Mouse (Mus musculus) heart, postnatal 14 days (tissue): ENCODE results near the gene Fsd2. TPM values are rescaled to one million over a fixed set of nuclear protein-coding genes. Genes with fewer than 3 reads are reported as not detected.

ENCODE experiments used
- DNase-seq, 2 experiments: peaks; one replicate each; pipeline ENCODE4 v3.0.0; 2021 to 2022
- intact Hi-C: fragments of 180-260 bp; cut with DNase I; formaldehyde crosslinking; loops from one replicate; pipeline ENCODE4 v1.15.1; 2025
- total RNA-seq, 2 experiments: library from RNA; stranded (reverse); gene quantifications; 2 replicates each; pipeline ENCODE4 v1.2.3; 2021

The Fsd2 gene
- total RNA-seq, 2 experiments from 2014 or later: 241 to 254 TPM

DNA sequence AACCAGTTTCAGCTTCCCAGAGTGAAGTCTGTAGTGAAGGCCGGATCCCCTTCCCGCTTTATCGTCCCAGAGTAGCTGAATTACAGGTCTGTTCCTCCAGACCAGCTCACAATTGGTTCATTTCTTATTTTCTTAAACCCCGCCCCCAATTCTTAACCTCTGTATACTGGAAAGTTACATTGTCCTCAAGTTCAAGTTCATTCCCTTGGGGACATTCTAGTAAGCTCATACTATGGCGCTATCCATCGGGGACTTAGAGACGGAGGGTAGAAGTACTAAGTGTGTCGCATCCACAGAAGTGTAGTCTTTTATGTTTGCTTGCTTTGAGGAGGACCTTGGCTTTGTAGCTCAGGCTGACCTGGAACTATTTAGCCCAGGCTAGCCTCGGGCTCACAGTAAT is 7.1 kb upstream of the Fsd2 start:
- intact Hi-C loops: loop anchor here (5.0 kb wide), 1 partner anchor 227 kb away; the partner anchor contains the start of gene Rps17
- no peak for DNase-seq

DNA sequence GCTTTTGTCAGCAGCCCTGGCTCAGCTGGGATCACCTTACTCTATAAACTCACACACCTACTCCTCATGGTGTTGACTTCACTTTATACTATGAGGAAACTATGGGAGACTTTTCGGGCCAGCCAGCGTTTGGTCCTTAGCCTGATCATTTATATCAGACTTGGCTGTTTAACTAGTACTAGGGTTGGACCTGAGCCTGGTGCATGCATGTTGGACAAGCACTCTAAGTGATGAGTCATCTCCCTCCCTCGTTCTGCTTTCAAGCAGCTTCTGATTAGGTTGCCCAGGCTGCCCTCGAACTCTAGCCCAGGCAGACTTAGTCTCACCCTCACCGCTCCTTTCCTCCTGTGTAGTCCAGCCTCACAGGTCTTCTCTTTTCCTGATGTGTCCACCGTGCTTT is 6.7 kb upstream of the Fsd2 start:
- DNase-seq: peak in 1 of 2 experiments; percentile 44
- intact Hi-C loops: loop anchor here (5.0 kb wide), 1 partner anchor 226 kb away; the partner anchor contains the start of gene Rps17

DNA sequence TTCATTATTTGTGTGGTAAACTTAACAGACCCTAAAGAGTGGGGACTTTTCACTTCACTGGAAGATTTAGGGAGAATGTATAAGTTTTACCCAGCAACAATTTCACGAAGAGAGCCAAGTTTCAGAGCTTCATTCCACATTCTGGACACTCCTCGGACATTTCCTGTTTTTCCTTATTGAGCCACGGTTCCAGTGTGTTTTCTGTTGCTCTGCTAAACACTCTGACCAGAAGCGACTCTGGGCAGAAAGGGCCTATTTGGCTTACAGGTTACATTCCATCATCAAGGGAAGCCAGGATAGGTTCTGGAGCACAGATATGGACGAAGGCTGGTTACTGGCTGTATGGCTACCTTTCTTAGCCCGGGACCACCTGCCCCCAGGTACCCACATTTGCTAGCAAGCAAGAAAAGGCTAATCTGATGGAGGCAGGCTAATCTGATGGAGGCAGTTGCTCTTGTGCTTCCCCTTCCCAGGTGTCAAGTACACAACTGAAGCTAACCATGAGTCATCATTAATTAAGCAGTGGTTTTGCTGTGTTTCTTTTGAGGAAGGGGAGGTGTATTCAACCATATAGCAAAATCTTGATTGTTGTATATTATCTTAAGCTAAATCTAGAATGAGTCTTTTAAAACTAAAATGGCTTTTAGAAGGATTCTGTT is 6.0 kb upstream of the Fsd2 start:
- DNase-seq: no peak
- intact Hi-C loops: loop anchor here (5.0 kb wide), 1 partner anchor 225 kb away; the partner anchor contains the start of gene Rps17

DNA sequence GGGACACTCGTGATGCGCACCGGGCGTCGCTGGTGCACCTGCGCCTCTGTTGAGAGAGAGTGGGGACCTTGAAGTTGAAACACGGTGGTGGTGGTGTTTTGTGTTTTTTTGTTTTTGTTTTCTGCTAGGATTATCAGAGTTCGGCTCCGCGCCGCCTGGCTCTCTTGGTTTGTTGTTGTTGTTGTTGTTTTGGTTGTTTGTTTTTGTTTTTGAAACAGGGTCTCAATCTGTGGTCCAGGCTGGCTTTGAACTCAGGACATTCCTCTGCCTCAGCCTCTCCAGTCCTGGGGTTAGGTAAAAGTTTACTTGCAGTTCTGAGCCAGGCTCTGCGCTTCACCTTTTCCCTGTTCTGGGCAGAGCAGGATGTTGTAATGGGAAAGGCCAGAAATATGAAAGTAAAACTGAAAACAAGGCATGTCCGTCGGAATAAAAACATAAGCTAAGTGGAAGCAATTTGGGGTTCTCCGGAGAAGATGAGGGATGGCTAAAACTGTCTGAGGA is 5.2 kb upstream of the Fsd2 start:
- DNase-seq: no peak
- intact Hi-C loops: loop anchor here (1.0 to 5.0 kb wide), 2 partner anchors 49 to 225 kb away; partner anchors contain the start of gene Rps17

DNA sequence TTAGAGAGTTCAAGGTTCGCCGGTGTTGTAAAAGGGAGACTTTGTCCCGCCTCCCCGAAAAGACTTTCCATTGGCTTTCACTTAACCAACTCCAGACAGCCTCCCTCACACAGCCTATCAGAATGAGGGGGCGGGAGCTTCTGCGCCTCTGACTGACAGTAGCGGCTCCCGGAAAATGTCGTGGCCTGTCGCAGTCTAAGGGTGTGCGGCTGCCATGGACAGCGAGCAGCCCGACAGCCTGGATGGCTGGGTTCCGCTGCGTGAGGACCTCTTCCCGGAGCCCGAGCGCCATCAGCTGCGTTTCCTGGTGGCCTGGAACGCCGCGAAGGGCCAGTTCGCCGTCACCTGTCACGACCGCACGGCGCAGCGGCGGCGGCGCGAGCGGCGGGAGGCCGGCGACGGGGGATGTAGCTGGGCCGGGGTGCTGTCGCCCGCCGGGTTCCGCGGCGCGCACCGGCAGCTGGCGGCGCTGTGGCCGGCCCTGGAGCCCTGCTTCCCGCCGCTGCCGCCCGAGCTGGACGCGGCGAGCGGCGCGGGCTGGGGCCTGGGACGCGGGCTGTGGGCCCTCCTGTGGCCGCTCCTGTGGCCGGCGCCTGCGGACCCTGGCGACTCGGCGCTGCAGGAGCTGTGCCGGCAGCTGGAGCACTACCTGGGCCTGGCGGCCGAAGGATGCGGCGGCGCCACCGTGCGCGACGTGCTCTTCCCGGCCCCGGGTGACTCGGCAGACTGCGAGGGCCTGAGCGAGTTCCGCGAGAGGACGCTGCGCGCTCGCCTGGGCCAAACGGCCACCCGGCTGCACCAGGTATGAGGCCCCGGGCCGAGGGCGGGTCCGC is 4.6 kb upstream of the Fsd2 start, which contains the start of gene Whamm:
Gene Whamm (plus strand): TSS at position 159 of the 833 bp plus-strand sequence.
- DNase-seq: peak; percentile 90 to 92
- intact Hi-C loops: loop anchor here (1.0 to 5.0 kb wide), 2 partner anchors 48 to 224 kb away; partner anchors contain the start of gene Rps17

DNA sequence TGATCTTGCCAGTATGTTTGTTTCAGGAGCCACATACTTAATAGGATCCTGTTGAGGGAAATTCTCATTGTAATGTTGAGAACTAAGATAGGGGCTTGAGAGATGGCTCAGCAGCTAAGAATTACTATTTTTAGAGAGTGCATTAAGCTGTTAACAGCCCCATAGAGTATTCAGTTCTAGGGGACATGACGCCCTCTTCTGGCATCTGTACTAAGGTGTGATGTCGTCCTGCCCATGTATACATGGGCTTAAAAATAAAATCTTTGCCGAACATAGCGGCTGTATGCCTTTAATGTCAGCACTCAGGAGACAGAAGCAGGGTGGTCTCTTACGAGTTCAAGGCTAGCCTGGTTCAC is 4.0 kb upstream of the Fsd2 start:
- intact Hi-C loops: loop anchor here (1.0 to 5.0 kb wide), 2 partner anchors 47 to 223 kb away; partner anchors contain the start of gene Rps17
- DNase-seq: no peak

DNA sequence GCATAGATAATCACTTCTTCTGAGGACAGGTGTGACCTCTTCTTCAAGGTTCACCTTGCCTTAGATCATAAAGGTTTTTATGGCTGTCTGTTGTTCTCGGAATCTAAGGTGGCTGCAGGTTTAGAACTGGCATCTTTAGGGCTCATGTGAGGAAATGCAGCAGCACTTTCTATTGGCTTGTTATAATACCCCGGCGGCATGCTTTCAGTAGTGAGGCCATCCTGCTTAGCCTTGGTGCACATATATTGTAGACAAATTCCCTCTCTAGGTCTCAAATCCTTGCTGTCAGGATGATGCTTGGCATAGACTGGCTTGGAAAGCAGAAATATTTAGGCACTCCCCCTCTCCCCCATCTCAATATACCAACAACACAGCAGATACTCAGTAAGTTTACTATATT is 3.5 kb upstream of the Fsd2 start:
- intact Hi-C loops: loop anchor here (5.0 kb wide), 1 partner anchor 223 kb away; the partner anchor contains the start of gene Rps17
- no peak for DNase-seq

DNA sequence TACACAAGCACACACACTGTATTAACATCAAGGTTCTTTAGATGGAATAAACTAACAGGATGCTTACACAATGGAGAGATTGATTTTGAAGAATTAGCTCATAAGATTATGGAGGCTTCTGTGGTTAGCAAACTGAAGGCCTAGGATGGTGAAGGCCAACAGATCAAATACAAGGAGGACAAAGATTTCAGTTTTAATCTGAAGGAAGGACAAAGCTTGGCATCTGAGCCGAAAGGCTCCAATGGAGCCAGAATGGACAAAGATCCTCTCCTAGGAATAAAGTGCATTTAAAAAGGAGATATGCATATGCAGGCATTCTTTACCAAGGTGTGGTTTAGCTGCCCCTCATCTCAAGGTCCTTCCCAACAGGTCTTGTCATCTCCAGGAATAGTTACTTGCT is 3.1 kb upstream of the Fsd2 start:
- intact Hi-C loops: loop anchor here (5.0 kb wide), 1 partner anchor 223 kb away; the partner anchor contains the start of gene Rps17
- no peak for DNase-seq

DNA sequence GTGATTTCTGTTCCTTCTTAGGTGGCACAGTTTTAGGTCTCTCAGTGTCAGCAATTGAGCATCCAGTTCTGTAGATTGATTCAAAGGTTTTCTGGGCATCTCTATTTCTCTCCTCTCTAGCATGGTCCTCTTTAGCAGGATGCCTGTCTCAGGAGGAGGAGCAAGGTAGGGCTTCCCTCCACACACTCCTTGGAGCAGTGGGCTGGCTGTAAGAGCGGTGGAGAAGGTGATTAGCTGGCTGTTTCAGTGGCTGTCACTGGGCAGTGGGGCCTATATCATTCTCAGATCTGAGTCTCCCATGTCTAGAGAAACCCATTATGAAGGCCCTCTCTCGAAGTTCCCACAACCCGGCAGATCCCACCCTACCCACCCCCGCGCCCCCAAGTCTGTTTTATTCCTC is 652 bp upstream of the Fsd2 start:
- intact Hi-C loops: no loop called here

DNA sequence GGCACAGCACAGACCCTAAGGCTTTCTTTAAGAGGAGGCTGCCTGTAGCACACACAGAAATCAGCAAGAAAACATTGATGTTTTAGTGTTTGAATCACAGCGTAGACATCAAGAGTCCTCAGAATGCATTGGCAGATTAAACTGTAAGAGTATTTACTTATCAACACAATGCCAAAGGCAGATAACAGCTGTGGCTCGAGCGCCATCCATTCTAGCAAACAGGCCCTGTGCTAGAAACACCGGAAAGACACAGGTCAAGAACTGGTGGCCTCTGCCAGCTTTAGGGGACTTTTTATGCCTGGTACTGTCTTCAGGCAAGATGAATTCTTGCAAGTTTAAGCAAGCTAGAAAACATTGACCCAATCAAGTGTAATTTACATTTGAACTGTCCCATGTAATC is 412 bp downstream of the Fsd2 start:
- DNase-seq: no peak
- intact Hi-C loops: no loop called here

More for the DNA sequence above, 652 bp upstream of the Fsd2 start:
- no peak for DNase-seq

DNA sequence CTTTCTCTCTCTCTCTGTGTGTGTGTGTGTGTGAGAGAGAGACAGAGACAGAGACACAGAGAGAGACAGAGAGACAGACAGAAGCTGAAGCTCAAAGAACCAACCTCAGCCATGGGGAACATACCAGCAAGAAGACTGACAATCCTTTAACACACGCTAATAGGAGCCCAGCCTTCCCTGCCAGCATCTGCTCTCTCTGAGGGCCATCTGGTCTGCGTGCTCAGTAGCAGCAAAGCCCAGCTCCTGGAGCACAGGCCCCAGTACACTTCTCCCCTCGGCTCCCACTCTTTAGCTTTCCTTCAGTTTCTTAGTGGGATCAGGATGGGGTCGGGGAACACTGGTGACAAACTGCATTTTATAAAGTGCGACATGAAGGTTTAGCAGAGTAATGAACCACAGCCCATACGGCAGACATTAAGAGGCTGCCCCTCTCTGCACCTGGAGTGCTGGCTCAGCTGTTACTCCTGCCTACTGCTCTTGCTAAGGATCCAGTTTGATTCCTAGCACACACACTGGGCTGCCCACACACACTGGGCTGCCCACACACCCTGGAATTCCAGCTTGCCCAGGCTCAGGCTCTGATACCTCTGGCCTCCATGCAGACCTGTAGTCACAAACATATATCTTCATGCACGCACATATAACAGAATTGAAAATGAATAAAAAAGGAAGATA is 1.2 kb downstream of the Fsd2 start:
- no peak for DNase-seq
- intact Hi-C loops: no loop called here

DNA sequence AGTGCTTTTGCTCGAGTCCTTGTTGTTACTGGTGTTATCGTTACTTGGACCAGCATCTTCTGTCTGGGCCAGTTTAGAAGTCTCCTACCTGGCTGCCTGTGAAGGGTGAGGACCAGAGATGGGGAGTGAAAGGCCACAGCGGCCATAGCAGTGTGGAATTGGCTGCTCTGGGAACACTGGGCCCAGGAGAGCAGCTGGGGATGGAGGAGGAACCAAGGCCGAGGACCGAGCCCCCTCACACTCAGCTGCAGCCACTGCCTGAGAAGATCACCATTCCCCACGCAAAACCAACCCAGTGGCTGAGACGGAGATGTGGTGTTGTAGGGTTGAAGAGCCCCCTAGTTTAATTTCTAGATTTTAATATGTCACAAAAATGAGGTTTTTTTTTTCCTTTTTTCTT is 2.0 kb downstream of the Fsd2 start:
- no peak for DNase-seq
- intact Hi-C loops: no loop called here

DNA sequence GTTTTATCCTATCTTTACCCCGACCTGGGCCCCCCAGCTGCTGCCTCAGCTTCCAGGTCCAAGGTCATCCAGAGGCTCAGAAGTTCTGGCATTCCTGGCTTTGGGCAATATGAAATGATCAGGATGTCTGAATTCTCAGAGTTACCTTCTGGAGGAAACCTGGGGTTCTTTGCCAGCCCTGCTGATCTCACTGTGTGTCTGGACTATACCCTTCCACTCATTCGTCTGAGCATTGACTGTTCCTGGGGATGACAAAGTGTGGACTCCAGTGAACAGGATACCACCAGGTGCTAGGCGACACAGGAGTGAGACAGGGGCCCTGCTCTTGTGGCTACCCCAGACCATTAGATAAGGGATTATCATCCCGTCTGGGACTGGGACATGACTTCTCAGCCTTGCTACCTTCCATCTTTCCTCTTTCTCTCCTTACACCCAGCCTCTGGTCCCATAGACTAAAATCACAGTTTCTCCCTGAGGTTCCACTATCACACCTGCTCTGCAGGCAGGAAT is 3.2 kb downstream of the Fsd2 start:
- intact Hi-C loops: no loop called here
- DNase-seq: no peak

DNA sequence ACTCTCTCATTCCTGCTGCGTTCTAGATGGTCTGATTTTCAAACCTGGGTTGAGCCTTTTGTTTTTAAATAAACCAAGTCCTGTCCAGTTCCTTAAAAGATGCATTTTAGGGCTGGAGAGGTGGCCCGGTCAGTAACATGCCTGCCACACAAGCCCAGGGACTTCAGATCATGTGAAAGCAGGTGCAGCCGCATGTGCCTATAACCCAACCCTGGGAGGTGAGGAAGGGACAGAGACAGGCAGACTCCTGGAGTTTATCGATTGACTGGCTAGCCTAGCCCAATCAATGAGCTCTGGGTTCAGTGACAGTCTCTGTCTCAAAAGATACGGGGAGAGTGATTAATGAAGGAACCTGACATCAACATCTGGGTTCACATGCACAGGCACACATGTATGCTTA is 5.5 kb downstream of the Fsd2 start:
- intact Hi-C loops: no loop called here
- no peak for DNase-seq

DNA sequence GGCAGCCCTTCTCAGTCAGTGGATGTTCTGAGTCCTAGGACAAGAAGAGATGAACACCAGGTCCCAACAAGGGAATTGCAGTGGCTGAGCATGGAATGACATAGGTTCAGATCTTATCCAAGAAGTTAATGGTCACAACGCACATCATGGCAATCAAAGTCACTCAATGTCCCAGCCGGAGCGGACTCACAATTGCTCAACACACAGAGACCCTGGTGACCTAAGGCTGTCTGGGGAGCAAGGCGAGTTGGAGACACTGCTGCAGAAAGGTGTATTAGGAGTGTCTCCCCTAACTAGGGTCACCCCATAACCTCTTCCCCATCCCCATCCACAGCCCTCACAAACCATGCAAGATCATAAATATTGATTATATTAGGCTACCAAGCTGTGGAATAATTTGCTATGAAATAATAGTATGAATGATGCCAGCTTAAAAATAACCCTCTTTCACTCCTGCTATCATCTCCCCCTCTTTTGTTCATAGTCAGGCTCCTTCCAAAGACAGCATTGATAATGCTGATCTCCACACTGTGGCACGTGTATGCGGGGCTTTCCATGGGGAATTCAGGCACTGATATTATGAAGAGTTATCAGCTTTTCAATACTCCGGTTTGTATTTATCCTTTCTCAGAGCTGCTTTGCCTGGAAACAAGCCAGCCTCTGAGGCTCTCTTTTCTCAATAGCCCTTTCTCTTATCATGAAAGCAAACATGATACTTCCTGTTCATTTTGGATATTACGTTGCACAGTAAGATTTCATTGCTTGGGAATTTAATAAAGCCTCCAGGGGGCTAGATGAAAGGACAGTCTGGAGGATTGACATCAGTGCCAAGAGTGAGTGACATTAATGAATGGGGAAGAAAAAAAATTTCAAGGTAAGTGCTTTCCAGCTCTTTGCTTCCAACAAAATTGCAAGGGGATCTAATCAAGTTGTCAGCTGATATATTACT is 6.4 kb downstream of the Fsd2 start:
- no peak for DNase-seq
- intact Hi-C loops: no loop called here

DNA sequence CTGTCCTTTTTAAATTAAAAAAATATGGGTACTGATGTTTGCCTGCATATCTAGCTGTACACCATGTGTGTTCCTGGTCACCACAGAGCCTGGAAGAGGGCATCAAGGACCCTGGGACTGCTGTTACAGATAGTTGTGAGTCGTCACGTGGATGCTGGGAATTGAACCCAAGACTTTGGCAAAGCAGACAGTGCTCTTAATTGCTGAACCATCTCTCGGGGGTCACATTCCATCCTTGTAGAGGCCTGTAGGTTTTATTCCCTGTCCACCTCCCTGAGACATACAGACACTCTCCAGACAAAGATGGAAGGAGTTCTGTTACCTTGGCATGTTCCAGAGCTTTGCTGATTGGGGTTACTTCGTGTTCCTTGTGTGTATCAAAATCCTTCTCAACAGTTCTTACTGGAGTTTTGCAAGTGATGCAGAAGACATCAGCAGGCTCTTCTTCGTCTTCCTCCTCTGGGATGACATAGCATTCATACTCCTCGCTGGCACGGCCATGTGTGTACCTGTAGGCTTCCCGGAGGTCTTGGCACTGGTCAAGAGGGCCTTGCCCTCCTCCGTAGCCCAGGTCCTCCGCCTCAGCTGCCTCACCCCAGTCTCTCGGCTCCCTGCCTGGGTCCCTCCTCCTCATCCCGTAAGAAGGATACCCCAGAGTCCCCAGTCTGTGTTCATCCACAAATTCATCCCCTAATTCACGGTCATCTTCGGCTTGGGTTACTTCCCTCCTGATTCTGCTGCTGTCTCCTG is 7.3 kb downstream of the Fsd2 start:
- no peak for DNase-seq

DNA sequence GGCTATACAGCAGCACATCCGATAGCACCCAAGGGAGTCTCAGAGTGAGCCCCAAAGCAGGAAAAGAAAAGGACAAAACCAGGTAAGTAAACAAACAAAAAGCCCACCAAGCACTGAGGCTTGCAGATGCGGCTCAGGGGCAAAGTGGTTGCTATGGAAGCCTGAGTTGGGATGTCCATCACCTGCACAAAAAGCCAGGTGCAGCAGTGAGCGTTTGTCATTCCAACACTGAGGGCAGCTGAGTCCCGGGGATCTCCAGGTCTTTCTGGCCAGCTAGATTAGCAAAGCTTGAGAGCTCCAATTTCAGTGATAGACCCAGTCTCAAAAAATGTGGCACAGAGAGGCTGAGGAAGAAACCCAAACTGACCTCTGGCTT is 8.8 kb downstream of the Fsd2 start:
- DNase-seq: no peak
- intact Hi-C loops: no loop called here

More for the DNA sequence above, 7.3 kb downstream of the Fsd2 start:
- intact Hi-C loops: no loop called here

DNA sequence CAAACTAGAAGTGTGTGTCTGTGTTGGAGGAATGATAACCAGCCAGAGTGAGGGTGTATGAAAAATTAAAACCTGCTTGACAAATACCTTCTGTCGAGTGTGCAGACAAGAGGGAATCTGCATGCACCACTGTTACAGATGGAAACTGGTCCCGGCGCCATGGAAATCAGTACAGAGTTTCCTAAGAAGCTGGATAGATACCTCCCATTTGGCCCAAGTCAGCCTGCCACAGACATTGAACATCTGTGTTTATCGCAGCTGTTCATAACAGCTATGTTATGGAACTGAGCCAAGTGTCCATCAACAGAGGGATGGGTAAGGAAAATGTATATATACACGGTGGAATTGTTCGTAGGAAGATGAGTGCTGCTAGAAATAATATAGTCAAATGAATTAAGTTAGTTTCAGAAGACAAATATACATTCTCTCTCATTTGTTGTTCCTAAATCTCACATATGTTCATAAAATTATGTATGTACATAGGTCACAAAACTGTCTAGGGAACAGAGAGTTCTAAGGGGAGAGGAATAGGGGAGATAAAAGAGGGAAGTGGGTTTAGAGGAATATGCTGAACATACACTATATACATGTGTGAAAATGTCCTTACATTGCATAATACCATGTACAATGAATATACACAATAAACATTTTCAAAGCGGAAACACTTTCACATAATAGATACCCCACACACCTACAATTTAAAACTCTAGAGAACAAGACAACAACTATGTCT is 9.3 kb downstream of the Fsd2 start:
- intact Hi-C loops: no loop called here
- DNase-seq: no peak
